Mouse (Mus musculus): ENCODE results near the gene Alk. TPM values are rescaled to one million over a fixed set of nuclear protein-coding genes. Genes with fewer than 3 reads are reported as not detected.

Gene Alk
- total and polyA plus RNA-seq, 3 experiments = not detected

DNA sequence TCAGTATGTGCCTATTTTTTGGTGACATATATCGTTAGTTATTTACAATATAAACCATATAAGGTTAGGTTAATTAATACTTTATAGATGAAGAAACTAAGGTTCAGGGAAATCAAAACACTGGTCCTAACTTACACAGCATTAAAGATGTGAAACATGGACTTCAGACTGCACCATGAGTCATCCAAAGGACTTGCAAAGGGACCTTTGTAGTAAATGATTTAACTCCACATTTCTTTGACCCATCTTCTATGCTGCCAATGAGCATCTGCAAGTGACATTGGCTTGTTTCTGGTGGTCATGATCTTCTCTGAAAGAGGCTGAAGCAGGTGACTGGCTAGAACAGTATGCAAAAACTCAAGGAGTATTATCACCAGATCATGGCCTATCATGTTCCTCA lies 482.8 kb downstream of the Alk start:
- H3K36me3 ChIP-seq (ENCODE audit: control insufficient read depth in 1 of 2, insufficient read depth in 2 of 2, low read length in 2 of 2) = no peaks in the 10 kb centered on the region
- H3K4me1 ChIP-seq (ENCODE audit: control insufficient read depth in 1 of 2, insufficient read depth in 2 of 2, low read length in 2 of 2) = no peaks in the 10 kb centered on the region
- no peak overlapping the region for H3K4me3 ChIP-seq (ENCODE audit: control insufficient read depth in 1 of 2, insufficient read depth in 1 of 2, low read depth in 2 of 2, low read length in 2 of 2)
- H3K27ac ChIP-seq (ENCODE audit: control insufficient read depth, low read depth, low read length) = no peak overlapping the region
- no peaks in the 10 kb centered on the region for H3K9me3 ChIP-seq (replicated peaks; ENCODE audit: insufficient read depth, low read length)
- no peak overlapping the region for H3K9ac ChIP-seq (ENCODE audit: control insufficient read depth, low read depth, low read length, poor library complexity, severe bottlenecking)
- DNase-seq (ENCODE audit: low read depth, low spot score) = no peak
- no peaks in the 10 kb centered on the region for H3K79me2 ChIP-seq (ENCODE audit: control insufficient read depth, insufficient read depth, low read length, poor library complexity)
- no peak for TF ChIP-seq USF1 (IDR thresholded peaks at IDR 0.05; ENCODE audit: low read depth, low read length)
- no peaks in the 10 kb centered on the region for H3K27me3 ChIP-seq (ENCODE audit: control insufficient read depth in 1 of 2, insufficient read depth in 2 of 2, low read length in 2 of 2)

DNA sequence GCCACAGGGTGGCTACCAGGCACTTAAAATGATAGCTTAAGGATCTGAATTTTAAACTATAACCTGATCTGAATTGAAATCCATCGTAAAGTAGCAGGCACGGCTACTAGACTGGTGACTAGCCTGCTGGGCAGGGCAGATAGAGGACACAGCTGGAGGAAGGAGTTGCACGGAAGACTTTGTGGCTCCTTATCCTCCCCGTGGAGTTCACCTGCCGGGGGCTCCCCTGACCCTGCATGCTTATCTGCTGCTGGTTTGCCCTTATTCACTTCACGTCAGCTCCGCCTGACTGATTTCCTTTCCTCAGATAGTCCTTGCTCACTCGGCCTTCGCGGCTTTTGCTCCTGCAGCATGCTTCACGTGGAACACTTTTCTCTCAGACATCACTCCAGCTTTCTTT lies 484.1 kb downstream of the Alk start:
- no peak overlapping the region for H3K9ac ChIP-seq (ENCODE audit: control insufficient read depth, low read depth, low read length, poor library complexity, severe bottlenecking)
- H3K27ac ChIP-seq (ENCODE audit: control insufficient read depth, low read depth, low read length) = no peak overlapping the region
- H3K36me3 ChIP-seq (ENCODE audit: control insufficient read depth in 1 of 2, insufficient read depth in 2 of 2, low read length in 2 of 2) = no peaks in the 10 kb centered on the region
- no peaks in the 10 kb centered on the region for H3K9me3 ChIP-seq (replicated peaks; ENCODE audit: insufficient read depth, low read length)
- no peak overlapping the region for H3K4me3 ChIP-seq (ENCODE audit: control insufficient read depth in 1 of 2, insufficient read depth in 1 of 2, low read depth in 2 of 2, low read length in 2 of 2)
- H3K4me1 ChIP-seq (ENCODE audit: control insufficient read depth in 1 of 2, insufficient read depth in 2 of 2, low read length in 2 of 2) = no peaks in the 10 kb centered on the region
- TF ChIP-seq MAFK (IDR thresholded peaks at IDR 0.05; ENCODE audit: borderline replicate concordance, low read depth, low read length) (no peak), ZKSCAN1 (IDR thresholded peaks at IDR 0.05; ENCODE audit: low read depth, low read length) (no peak), SIN3A (IDR thresholded peaks at IDR 0.05; ENCODE audit: low read length) (no peak), SMC3 (IDR thresholded peaks at IDR 0.05; ENCODE audit: low read depth, low read length) (no peak), TBP (IDR thresholded peaks at IDR 0.05; ENCODE audit: low read depth, low read length) (no peak), JUND (IDR thresholded peaks at IDR 0.05; ENCODE audit: low read depth, low read length) (no peak), NELFE (IDR thresholded peaks at IDR 0.05; ENCODE audit: low read depth, low read length) (no peak), USF2 (IDR thresholded peaks at IDR 0.05; ENCODE audit: borderline replicate concordance in 1 of 2, insufficient read depth in 1 of 2, low read depth in 1 of 2, low read length in 2 of 2) (no peak), EP300 (IDR thresholded peaks at IDR 0.05; ENCODE audit: low read depth in 1 of 2, low read length in 2 of 2) (no peak), E2F4 (IDR thresholded peaks at IDR 0.05; ENCODE audit: borderline replicate concordance, low read depth, low read length) (no peak), KAT2A (conservative IDR thresholded peaks at IDR 0.05; ENCODE audit: low read depth, low read length) (no peak), MYB (IDR thresholded peaks at IDR 0.05; ENCODE audit: low read depth, low read length) (no peak)
- no peak for DNase-seq (ENCODE audit: low read depth, low spot score)
- no peaks in the 10 kb centered on the region for H3K79me2 ChIP-seq (ENCODE audit: control insufficient read depth, insufficient read depth, low read length, poor library complexity)
- no peaks in the 10 kb centered on the region for H3K27me3 ChIP-seq (ENCODE audit: control insufficient read depth in 1 of 2, insufficient read depth in 2 of 2, low read length in 2 of 2)

DNA sequence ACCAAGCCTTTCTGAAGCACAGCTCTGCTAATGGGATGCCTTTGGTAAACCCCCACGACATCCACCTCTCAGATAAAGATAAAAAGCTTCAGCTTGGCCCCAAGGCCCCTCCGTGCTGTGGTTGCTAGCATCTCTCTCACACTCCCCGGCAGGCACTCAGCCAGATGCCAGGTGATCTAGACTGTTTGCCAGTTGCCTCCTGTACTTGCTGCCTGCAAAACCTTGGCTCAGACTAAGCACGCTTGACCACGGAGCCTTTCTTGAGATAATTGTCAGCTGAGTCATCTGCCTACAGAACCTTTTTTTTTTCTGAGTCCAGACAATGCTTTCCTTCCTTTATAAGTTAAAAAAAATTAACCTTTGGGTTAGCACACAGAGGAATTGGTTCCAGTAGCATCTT lies 486.1 kb downstream of the Alk start:
- H3K79me2 ChIP-seq (ENCODE audit: control insufficient read depth, insufficient read depth, low read length, poor library complexity) = no peaks in the 10 kb centered on the region
- H3K4me3 ChIP-seq (ENCODE audit: control insufficient read depth in 1 of 2, insufficient read depth in 1 of 2, low read depth in 2 of 2, low read length in 2 of 2) = no peak overlapping the region
- no peak overlapping the region for H3K27ac ChIP-seq (ENCODE audit: control insufficient read depth, low read depth, low read length)
- DNase-seq (ENCODE audit: low read depth, low spot score) = no peak
- TF ChIP-seq SMC3 (IDR thresholded peaks at IDR 0.05; ENCODE audit: low read depth, low read length) = no peak
- no peak for TF ChIP-seq JUND (IDR thresholded peaks at IDR 0.05; ENCODE audit: low read depth, low read length)
- TF ChIP-seq RCOR1 (IDR thresholded peaks at IDR 0.05; ENCODE audit: low read depth, low read length) = no peak
- no peak for TF ChIP-seq UBTF (IDR thresholded peaks at IDR 0.05; ENCODE audit: borderline replicate concordance, insufficient read depth, low read depth, low read length)
- no peak overlapping the region for H3K9ac ChIP-seq (ENCODE audit: control insufficient read depth, low read depth, low read length, poor library complexity, severe bottlenecking)
- H3K27me3 ChIP-seq (ENCODE audit: control insufficient read depth in 1 of 2, insufficient read depth in 2 of 2, low read length in 2 of 2) = no peaks in the 10 kb centered on the region
- no peaks in the 10 kb centered on the region for H3K36me3 ChIP-seq (ENCODE audit: control insufficient read depth in 1 of 2, insufficient read depth in 2 of 2, low read length in 2 of 2)
- H3K9me3 ChIP-seq (replicated peaks; ENCODE audit: insufficient read depth, low read length) = no peaks in the 10 kb centered on the region
- H3K4me1 ChIP-seq (ENCODE audit: control insufficient read depth in 1 of 2, insufficient read depth in 2 of 2, low read length in 2 of 2) = no peaks in the 10 kb centered on the region

Data from MEL (cell line).